Mouse (Mus musculus): ENCODE data around the gene Arglu1.

Arglu1 gene

DNA sequence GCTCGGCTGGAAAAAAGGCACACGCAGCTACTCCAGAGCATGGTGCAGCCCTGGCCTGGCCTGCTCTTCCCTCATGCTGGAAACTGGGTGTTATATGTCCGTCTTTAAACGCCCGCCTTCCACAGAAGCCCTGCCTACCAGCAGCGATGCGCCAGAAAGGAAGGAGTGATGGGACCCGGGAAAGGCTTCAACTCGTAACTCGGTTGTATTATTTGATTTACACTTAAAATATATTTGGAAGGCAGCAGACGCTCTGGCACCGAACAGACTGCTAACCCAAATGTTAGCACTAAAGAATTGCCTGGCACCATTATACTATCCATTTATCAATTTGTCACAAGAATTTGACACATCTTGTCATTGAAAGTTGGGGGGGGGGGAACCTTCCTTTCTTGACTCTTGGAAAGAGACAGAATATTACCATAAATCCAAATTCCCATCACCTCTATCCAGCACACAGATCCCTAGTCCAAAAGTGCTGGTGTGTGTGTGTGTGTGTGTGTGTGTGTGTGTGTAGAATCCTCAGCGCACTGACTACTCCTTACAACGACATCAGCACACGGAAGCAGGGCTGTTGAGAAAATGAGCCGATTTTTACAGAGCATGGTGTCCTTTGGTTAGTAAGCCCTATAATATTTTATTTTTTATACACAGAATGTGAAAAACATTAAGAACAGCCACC lies 68.9 kb downstream of the Arglu1 start:
- DNase-seq (ENCODE audit: low read depth): no peak

DNA sequence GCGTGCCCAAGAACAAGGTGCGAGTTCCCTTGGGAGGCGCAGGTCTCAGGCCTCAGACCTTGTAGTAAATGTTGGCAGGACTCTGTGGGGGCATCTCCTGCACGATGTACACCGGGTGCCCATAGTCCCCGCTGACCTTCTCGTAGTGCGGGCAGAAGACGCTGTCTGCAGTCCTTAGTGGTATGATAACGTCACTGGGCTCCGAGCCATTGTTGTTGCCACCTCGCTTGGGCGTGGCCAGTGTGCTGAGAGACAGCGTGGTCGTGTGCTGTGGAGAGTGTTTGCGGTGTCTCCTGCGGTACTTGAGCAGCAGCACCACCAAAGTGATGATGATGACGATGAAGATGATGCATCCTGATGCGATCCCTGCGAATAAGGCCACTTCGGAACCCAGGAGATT lies 69.8 kb downstream of the Arglu1 start:
- no peak for DNase-seq (ENCODE audit: low read depth)

DNA sequence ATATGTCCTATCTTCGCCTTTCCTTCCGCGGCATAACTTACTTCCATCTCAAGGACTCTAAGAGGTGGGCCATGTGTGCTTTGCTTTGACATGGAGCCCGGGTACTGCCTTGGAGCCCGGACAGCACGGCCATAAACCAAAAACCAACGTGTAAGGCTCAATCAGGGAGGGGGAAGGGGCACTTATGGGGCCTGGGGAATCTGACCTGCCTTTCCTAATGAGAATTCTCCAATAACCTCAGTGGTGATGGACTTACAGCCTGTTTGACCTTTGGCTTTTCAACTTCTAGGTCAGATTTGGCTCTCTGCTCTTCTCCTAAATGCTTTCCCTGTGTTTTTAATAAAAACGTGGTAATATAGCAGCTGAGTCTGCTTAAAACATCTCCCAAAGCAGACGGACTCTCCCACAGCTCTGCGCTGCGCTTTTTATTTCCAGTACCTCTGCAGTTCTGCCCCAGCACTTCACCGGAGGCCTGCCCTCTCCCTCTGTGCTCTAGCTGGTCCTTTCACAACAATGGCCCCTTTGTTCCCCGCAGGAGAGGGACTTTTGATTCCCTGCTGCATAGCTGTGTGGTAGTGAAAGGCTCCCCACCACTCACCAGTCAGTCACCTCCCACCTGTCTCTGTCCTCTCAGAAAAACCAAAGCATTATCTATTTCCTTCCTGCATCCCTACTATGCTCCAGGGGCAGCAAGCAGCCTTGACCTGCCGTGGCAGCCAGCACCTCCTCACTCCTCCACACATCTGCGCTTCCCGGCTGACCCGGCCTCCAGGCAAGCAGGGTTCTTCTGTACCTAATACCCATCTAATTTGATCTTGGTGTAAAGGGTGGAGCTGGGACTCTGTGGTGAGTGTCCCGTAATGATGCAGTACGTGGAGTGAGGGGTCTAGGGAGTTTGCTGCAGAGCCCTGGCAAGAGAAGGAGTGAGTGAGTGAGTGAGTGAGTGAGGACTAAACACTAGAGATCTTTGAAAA lies 70.8 kb downstream of the Arglu1 start:
- no peak for DNase-seq (ENCODE audit: low read depth)

All from fibroblast of lung, adult 2 months (primary cell).